Comparison of ENCODE assay signal across 8 mouse cellular contexts in genomic region chr5:148130691-148131457, GRCm38 (mm10).
DNase-seq lines count a peak whose midpoint lies in the region; ATAC-seq and TF ChIP-seq lines count a peak whose summit lies in the region.
"Had no signal": no experiment of that assay in that cellular context is flagged by ENCODE, and none has a peak within 500 bp of the region (broad histone marks: within the 10 kb centered on the region; RNA-seq: fewer than 3 reads in every experiment).

No protein-coding gene starts in this region.

- 40% methylated on average over 8 of the region's 8 CpGs for WGBS in midbrain, embryonic 16.5 days

- H3K36me3 ChIP-seq in ES-E14 (ENCODE audit: control insufficient read depth, insufficient read depth, low read length, poor library complexity, severe bottlenecking) = no peaks in the 10 kb centered on the region
- no peaks in the 10 kb centered on the region for H3K36me3 ChIP-seq in midbrain, embryonic 16.5 days (ENCODE audit: control insufficient read depth, insufficient read depth, low read length)
- H3K36me3 ChIP-seq: lung, embryonic 15.5 days had no signal

- no peaks in the 10 kb centered on the region for H3K27me3 ChIP-seq in midbrain, embryonic 16.5 days (ENCODE audit: control insufficient read depth, insufficient read depth, low read depth, low read length)
- H3K27me3 ChIP-seq: lung, embryonic 15.5 days had no signal

- H3K9ac ChIP-seq in ES-E14 (ENCODE audit: insufficient read depth, low read depth, low read length, poor library complexity, severe bottlenecking) = no peak overlapping the region
- no peak overlapping the region for H3K9ac ChIP-seq in midbrain, embryonic 16.5 days (ENCODE audit: low read depth, low read length)
- H3K9ac ChIP-seq: lung, embryonic 15.5 days had no signal

- H3K4me3 ChIP-seq in ES-E14 (ENCODE audit: insufficient read depth in 1 of 2, low read depth in 1 of 2, low read length in 2 of 2, poor library complexity in 1 of 2, severe bottlenecking in 1 of 2) = no peak overlapping the region
- H3K4me3 ChIP-seq in gastrocnemius, adult 2 months = peak overlapping the region; percentile 35; the same call in 1 of the 2 replicates
- H3K4me3 ChIP-seq in layer of hippocampus, adult 2 months = peak overlapping the region; percentile 2; the same call in 1 of the 2 replicates
- no peak overlapping the region for H3K4me3 ChIP-seq in midbrain, embryonic 16.5 days (ENCODE audit: low read depth, low read length)
- H3K4me3 ChIP-seq: lung, embryonic 15.5 days had no signal

- no peaks in the 10 kb centered on the region for H3K9me3 ChIP-seq in ES-E14 (ENCODE audit: control insufficient read depth, insufficient read depth, low read depth, low read length)
- H3K9me3 ChIP-seq in midbrain, embryonic 16.5 days (replicated peaks; ENCODE audit: control insufficient read depth, low read length, poor library complexity, severe bottlenecking) = no peaks in the 10 kb centered on the region
- H3K9me3 ChIP-seq: lung, embryonic 15.5 days had no signal

- peak; percentile 16; the same call in 1 of the 2 replicates for TF ChIP-seq CTCF in gastrocnemius, adult 2 months (IDR thresholded peaks at IDR 0.05)
- peak; percentile 51 for TF ChIP-seq CTCF in layer of hippocampus, adult 2 months (conservative IDR thresholded peaks at IDR 0.05)

- ATAC-seq in midbrain, embryonic 16.5 days = no peak

- H3K4me1 ChIP-seq in ES-E14 (ENCODE audit: control insufficient read depth in 2 of 2, insufficient read depth in 2 of 2, low read length in 2 of 2, poor library complexity in 1 of 2) = peaks cover 4 to 19% of the 10 kb centered on the region in 2 experiments; a peak in 3 of 4 replicates
- H3K4me1 ChIP-seq in midbrain, embryonic 16.5 days (ENCODE audit: control insufficient read depth, insufficient read depth, low read length) = peaks cover 14% of the 10 kb centered on the region

- H3K27ac ChIP-seq in ES-E14 (ENCODE audit: insufficient read depth, low read depth, low read length, poor library complexity, severe bottlenecking) = no peak overlapping the region
- peak overlapping the region; percentile 71 for H3K27ac ChIP-seq in gastrocnemius, adult 2 months
- H3K27ac ChIP-seq in layer of hippocampus, adult 2 months = peak overlapping the region; percentile 77
- peak overlapping the region; percentile 15 for H3K27ac ChIP-seq in midbrain, embryonic 16.5 days (ENCODE audit: low read length)
- H3K27ac ChIP-seq: lung, embryonic 15.5 days had no signal

- intact Hi-C loops in gastrocnemius, adult 2 months (cut with DNase I) = no loop called here

- peak overlapping the region; percentile 18; the same call in 1 of the 2 replicates for H3K4me2 ChIP-seq in midbrain, embryonic 16.5 days (ENCODE audit: low read length)
- H3K4me2 ChIP-seq: lung, embryonic 15.5 days had no signal

- peak; percentile 34 for DNase-seq in ES-E14 (ENCODE audit: low read depth, low spot score)
- DNase-seq in WW6 (ENCODE audit: low read depth, low spot score) = peak; percentile 34
- peak; percentile 52 for DNase-seq in gastrocnemius, adult 2 months
- DNase-seq in layer of hippocampus, adult 2 months (ENCODE audit: low spot score in 2 of 2) = peak; percentile 49 to 74
- no peak for DNase-seq in kidney, postnatal 4 days
- no peak for DNase-seq in adrenal gland, postnatal 25 days

- in situ Hi-C loops in ES-E14 (cut with MboI; ENCODE audit: low sequenced_read_pairs in 2 of 2, unreplicated experiment in 2 of 2) = no loop called here

TF ChIP-seq in ES-E14, 5 proteins besides CTCF, POLR2A, EP300 and RAD21:
- no peak for TF ChIP-seq HCFC1 (IDR thresholded peaks at IDR 0.05; ENCODE audit: borderline replicate concordance, insufficient read depth, low read length)
- no peak for TF ChIP-seq ZC3H11A (IDR thresholded peaks at IDR 0.05; ENCODE audit: borderline replicate concordance, low read depth, low read length)
- no peak for TF ChIP-seq MAFK (IDR thresholded peaks at IDR 0.05; ENCODE audit: insufficient read depth, low read depth, low read length)
- no peak for TF ChIP-seq ZNF384 (IDR thresholded peaks at IDR 0.05; ENCODE audit: low read depth, low read length)
- TF ChIP-seq CHD2 (IDR thresholded peaks at IDR 0.05; ENCODE audit: low read depth, low read length) = no peak

Comparison
In these comparisons a context has a peak if more than half of its experiments do, and no peak if none do; other contexts are left out.
1. DNase-seq: peak in ES-E14 (single experiment), WW6 (single experiment), gastrocnemius, adult 2 months (single experiment) and layer of hippocampus, adult 2 months (2 of 2); none in kidney, postnatal 4 days (0 of 2) and adrenal gland, postnatal 25 days (single experiment).
2. H3K4me3 ChIP-seq: peak in gastrocnemius, adult 2 months (single experiment) and layer of hippocampus, adult 2 months (single experiment); none in ES-E14 (0 of 2) and midbrain, embryonic 16.5 days (single experiment).